Mouse (Mus musculus): Measurements from ENCODE around the gene Socs7. TPM values are rescaled to one million over a fixed set of nuclear protein-coding genes. Genes with fewer than 3 reads are reported as not detected.

Socs7 gene
- polyA plus RNA-seq, 1 experiment, result 10.0 TPM

- no peaks in the 10 kb centered on the region for H3K4me1 ChIP-seq (ENCODE audit: control insufficient read depth, insufficient read depth, low read length)
- TF ChIP-seq POLR2A (IDR thresholded peaks at IDR 0.05; ENCODE audit: low read depth, low read length) (no peak), CTCF (IDR thresholded peaks at IDR 0.05; ENCODE audit: borderline replicate concordance, insufficient read depth, low read length) (no peak)
- H3K4me3 ChIP-seq (ENCODE audit: insufficient read depth, low read length), result no peak overlapping the region
- H3K27ac ChIP-seq (ENCODE audit: insufficient read depth, low read length), result no peak overlapping the region
Observed at GRCm38 (mm10) chr11:97343175-97343574, 19.2 kb upstream of the Socs7 start.

GRCm38 (mm10) chr11:97343619-97344018 lies 18.7 kb upstream of the Socs7 start:
- no peak overlapping the region for H3K4me3 ChIP-seq (ENCODE audit: insufficient read depth, low read length)
- H3K4me1 ChIP-seq (ENCODE audit: control insufficient read depth, insufficient read depth, low read length), result no peaks in the 10 kb centered on the region
- TF ChIP-seq POLR2A (IDR thresholded peaks at IDR 0.05; ENCODE audit: low read depth, low read length) (no peak), CTCF (IDR thresholded peaks at IDR 0.05; ENCODE audit: borderline replicate concordance, insufficient read depth, low read length) (no peak)
- no peak overlapping the region for H3K27ac ChIP-seq (ENCODE audit: insufficient read depth, low read length)

- no peak for TF ChIP-seq CTCF (IDR thresholded peaks at IDR 0.05; ENCODE audit: borderline replicate concordance, insufficient read depth, low read length)
- TF ChIP-seq POLR2A (IDR thresholded peaks at IDR 0.05; ENCODE audit: low read depth, low read length), result no peak
- H3K4me1 ChIP-seq (ENCODE audit: control insufficient read depth, insufficient read depth, low read length), result no peaks in the 10 kb centered on the region
Observed at GRCm38 (mm10) chr11:97345446-97345845, 16.9 kb upstream of the Socs7 start.

GRCm38 (mm10) chr11:97346383-97346782 lies 16.0 kb upstream of the Socs7 start:
- Histone ChIP-seq H3K4me3 (ENCODE audit: insufficient read depth, low read length) (no peak overlapping the region), H3K27ac (ENCODE audit: insufficient read depth, low read length) (no peak overlapping the region), H3K4me1 (ENCODE audit: control insufficient read depth, insufficient read depth, low read length) (no peaks in the 10 kb centered on the region)
- no peak for TF ChIP-seq CTCF (IDR thresholded peaks at IDR 0.05; ENCODE audit: borderline replicate concordance, insufficient read depth, low read length)

More at GRCm38 (mm10) chr11:97345446-97345845, 16.9 kb upstream of the Socs7 start:
- Histone ChIP-seq H3K27ac (ENCODE audit: insufficient read depth, low read length) (no peak overlapping the region), H3K4me3 (ENCODE audit: insufficient read depth, low read length) (no peak overlapping the region)

GRCm38 (mm10) chr11:97347291-97347690 lies 15.1 kb upstream of the Socs7 start:
- no peak for TF ChIP-seq POLR2A (IDR thresholded peaks at IDR 0.05; ENCODE audit: low read depth, low read length)
- no peak for TF ChIP-seq CTCF (IDR thresholded peaks at IDR 0.05; ENCODE audit: borderline replicate concordance, insufficient read depth, low read length)
- Histone ChIP-seq H3K27ac (ENCODE audit: insufficient read depth, low read length) (no peak overlapping the region), H3K4me1 (ENCODE audit: control insufficient read depth, insufficient read depth, low read length) (no peaks in the 10 kb centered on the region), H3K4me3 (ENCODE audit: insufficient read depth, low read length) (no peak overlapping the region)

- no peak for TF ChIP-seq POLR2A (IDR thresholded peaks at IDR 0.05; ENCODE audit: low read depth, low read length)
- no peak for TF ChIP-seq CTCF (IDR thresholded peaks at IDR 0.05; ENCODE audit: borderline replicate concordance, insufficient read depth, low read length)
- H3K4me3 ChIP-seq (ENCODE audit: insufficient read depth, low read length), result no peak overlapping the region
- no peaks in the 10 kb centered on the region for H3K4me1 ChIP-seq (ENCODE audit: control insufficient read depth, insufficient read depth, low read length)
- no peak overlapping the region for H3K27ac ChIP-seq (ENCODE audit: insufficient read depth, low read length)
Observed at GRCm38 (mm10) chr11:97350035-97350434, 12.3 kb upstream of the Socs7 start.

- no peaks in the 10 kb centered on the region for H3K4me1 ChIP-seq (ENCODE audit: control insufficient read depth, insufficient read depth, low read length)
Observed at GRCm38 (mm10) chr11:97352027-97352684, 10.2 kb upstream of the Socs7 start, which contains the start of gene Gpr179. Gpr179 (minus strand) TSS chr11:97352077.

GRCm38 (mm10) chr11:97352935-97353597 lies 9.3 kb upstream of the Socs7 start:
- H3K4me1 ChIP-seq (ENCODE audit: control insufficient read depth, insufficient read depth, low read length), result no peaks in the 10 kb centered on the region

More at GRCm38 (mm10) chr11:97352027-97352684, 10.2 kb upstream of the Socs7 start, which contains the start of gene Gpr179:
- Histone ChIP-seq H3K4me3 (ENCODE audit: insufficient read depth, low read length) (no peak within 1 kb of the TSS), H3K27ac (ENCODE audit: insufficient read depth, low read length) (no peak within 1 kb of the TSS)
- no peak for TF ChIP-seq CTCF (IDR thresholded peaks at IDR 0.05; ENCODE audit: borderline replicate concordance, insufficient read depth, low read length)
- TF ChIP-seq POLR2A (IDR thresholded peaks at IDR 0.05; ENCODE audit: low read depth, low read length), result no peak

GRCm38 (mm10) chr11:97354646-97355045 lies 7.7 kb upstream of the Socs7 start:
- Histone ChIP-seq H3K27ac (ENCODE audit: insufficient read depth, low read length) (no peak overlapping the region), H3K4me1 (ENCODE audit: control insufficient read depth, insufficient read depth, low read length) (no peaks in the 10 kb centered on the region), H3K4me3 (ENCODE audit: insufficient read depth, low read length) (no peak overlapping the region)
- TF ChIP-seq POLR2A (IDR thresholded peaks at IDR 0.05; ENCODE audit: low read depth, low read length) (no peak), CTCF (IDR thresholded peaks at IDR 0.05; ENCODE audit: borderline replicate concordance, insufficient read depth, low read length) (no peak)

More at GRCm38 (mm10) chr11:97352935-97353597, 9.3 kb upstream of the Socs7 start:
- no peak overlapping the region for H3K27ac ChIP-seq (ENCODE audit: insufficient read depth, low read length)
- TF ChIP-seq CTCF (IDR thresholded peaks at IDR 0.05; ENCODE audit: borderline replicate concordance, insufficient read depth, low read length), result no peak
- TF ChIP-seq POLR2A (IDR thresholded peaks at IDR 0.05; ENCODE audit: low read depth, low read length), result no peak
- H3K4me3 ChIP-seq (ENCODE audit: insufficient read depth, low read length), result no peak overlapping the region

- no peaks in the 10 kb centered on the region for H3K4me1 ChIP-seq (ENCODE audit: control insufficient read depth, insufficient read depth, low read length)
- no peak overlapping the region for H3K4me3 ChIP-seq (ENCODE audit: insufficient read depth, low read length)
- TF ChIP-seq CTCF (IDR thresholded peaks at IDR 0.05; ENCODE audit: borderline replicate concordance, insufficient read depth, low read length), result no peak
- TF ChIP-seq POLR2A (IDR thresholded peaks at IDR 0.05; ENCODE audit: low read depth, low read length), result no peak
- no peak overlapping the region for H3K27ac ChIP-seq (ENCODE audit: insufficient read depth, low read length)
Observed at GRCm38 (mm10) chr11:97355247-97355646, 7.1 kb upstream of the Socs7 start.
